Mouse (Mus musculus): Measurements from ENCODE around the gene St14.
A peak's percentile ranks its signal among the peaks of the same experiment; 100 is the strongest.
"Not testable (repeated sequence)": the region's sequence is repeated elsewhere in the genome, so short reads cannot be mapped to it uniquely, and the experiment has no call there.

Gene St14

GRCm38 (mm10) chr9:31131205-31131968, at the start of gene St14:
Gene St14 (minus strand): TSS chr9:31131853.
- no peak for DNase-seq (ENCODE audit: low spot score)

GRCm38 (mm10) chr9:31177692-31178091, 46.0 kb upstream of the St14 start:
- DNase-seq (ENCODE audit: low spot score), result no peak

GRCm38 (mm10) chr9:31176379-31177130, 44.9 kb upstream of the St14 start:
- DNase-seq (ENCODE audit: low spot score), result peak; percentile 22

- no peak for DNase-seq (ENCODE audit: low spot score)
Observed at GRCm38 (mm10) chr9:31175978-31176377, 44.3 kb upstream of the St14 start.

- DNase-seq (ENCODE audit: low spot score), result no peak
Observed at GRCm38 (mm10) chr9:31175346-31175745, 43.7 kb upstream of the St14 start.

DNA sequence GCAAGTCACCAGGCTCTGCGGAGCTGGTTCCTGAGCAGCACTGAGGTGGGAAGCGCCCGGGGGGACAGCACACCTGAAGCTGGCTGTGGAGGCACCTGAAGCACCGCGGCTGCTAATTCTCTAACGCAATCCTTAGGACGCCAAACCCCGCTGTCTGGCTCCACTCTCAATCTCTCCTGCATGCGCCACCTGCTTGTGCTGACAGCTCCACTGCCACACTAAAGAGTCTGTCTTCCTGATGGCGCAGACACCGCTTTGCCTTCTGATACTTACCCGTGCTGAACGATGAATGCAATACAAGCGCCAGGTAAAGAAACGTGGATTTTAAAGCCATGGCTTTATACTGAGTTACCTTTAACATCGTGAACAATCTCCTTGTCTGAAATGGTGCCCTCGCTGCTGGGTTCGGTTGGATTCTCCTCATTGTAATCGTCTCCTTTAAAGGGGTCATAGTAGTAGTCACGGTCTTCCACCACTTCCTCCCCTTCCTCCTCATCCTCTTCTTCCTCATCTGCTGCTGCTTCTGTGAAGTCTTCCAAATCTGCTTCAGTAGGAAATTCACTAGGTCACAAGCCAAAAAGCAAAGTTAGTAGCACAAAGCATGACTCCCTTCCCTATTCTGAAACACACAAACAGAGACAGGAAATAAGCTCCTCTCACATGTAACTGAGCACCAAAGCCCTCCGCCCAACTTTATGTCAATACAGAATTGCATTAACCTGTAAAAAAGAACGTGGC, 36.9 kb upstream of the St14 start:
- no peak for DNase-seq (ENCODE audit: low spot score)

- no peak for DNase-seq (ENCODE audit: low spot score)
Observed at GRCm38 (mm10) chr9:31167305-31167704, 35.7 kb upstream of the St14 start.

- DNase-seq (ENCODE audit: low spot score), result not testable (repeated sequence)
Observed at GRCm38 (mm10) chr9:31165505-31165904, 33.9 kb upstream of the St14 start.

GRCm38 (mm10) chr9:31163327-31163726, 31.7 kb upstream of the St14 start:
- no peak for DNase-seq (ENCODE audit: low spot score)

GRCm38 (mm10) chr9:31162911-31163310, 31.3 kb upstream of the St14 start:
- no peak for DNase-seq (ENCODE audit: low spot score)

- no peak for DNase-seq (ENCODE audit: low spot score)
Observed at GRCm38 (mm10) chr9:31159910-31160309, 28.3 kb upstream of the St14 start.

DNA sequence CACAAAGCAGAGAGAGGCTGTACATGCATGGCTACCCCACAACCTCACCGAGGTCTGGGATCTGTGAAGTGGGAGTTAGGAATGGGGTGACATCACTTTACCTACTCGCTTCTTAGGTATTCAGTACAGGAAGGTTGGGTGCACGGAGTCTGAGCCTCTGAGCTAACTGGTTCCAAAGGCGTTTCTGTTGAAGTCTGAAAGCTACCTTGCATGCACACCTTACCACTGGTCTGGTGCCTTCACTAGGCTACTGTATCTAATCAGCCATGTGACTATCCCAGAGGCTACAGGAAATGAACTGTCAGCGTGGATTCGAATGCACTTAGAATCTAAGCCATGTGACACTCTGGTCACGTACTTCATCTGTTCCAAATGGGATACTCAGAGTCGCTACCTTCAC, 24.9 kb upstream of the St14 start:
- DNase-seq (ENCODE audit: low spot score), result no peak

GRCm38 (mm10) chr9:31151050-31151449, 19.4 kb upstream of the St14 start:
- no peak for DNase-seq (ENCODE audit: low spot score)

DNA sequence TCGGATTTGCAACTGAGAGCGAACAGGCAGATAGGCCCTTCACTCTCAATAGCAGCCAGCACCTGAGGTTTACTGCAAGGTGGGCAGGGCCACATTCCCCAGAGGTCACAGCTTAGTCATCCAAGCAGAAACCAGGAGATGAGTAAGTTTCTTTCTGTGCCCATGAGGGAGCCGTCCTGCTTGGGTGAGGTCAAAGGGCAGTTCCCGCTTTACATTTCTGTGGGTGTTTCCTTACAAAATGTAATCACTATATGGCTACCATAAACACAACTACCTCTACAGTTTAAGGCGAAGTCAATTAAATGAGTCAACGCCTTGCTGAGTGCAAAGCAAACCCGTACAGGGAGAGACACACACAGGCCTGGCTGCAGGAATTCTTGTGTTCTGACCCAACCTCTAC, 16.5 kb upstream of the St14 start:
- no peak for DNase-seq (ENCODE audit: low spot score)

- DNase-seq (ENCODE audit: low spot score), result no peak
Observed at GRCm38 (mm10) chr9:31145272-31145925, 13.7 kb upstream of the St14 start.

DNA sequence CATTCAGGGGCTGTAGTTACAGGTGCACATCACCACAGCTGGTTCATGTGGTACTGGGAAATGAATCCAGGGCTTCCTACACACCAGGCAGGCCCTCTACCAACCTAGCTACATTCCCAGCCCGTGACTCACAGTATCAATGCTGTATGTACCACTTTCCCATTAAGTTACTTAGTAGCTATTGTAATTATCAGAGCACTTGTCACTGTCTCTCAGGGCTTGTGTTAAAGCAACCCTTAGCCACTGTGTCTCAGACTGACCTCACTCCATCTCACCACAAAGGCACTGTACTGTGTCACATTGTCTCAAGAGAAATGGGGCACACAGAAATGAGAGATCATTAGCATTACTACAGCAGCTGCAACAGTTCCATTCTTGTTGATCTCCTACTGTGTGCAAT, 11.3 kb upstream of the St14 start:
- DNase-seq (ENCODE audit: low spot score), result no peak

DNA sequence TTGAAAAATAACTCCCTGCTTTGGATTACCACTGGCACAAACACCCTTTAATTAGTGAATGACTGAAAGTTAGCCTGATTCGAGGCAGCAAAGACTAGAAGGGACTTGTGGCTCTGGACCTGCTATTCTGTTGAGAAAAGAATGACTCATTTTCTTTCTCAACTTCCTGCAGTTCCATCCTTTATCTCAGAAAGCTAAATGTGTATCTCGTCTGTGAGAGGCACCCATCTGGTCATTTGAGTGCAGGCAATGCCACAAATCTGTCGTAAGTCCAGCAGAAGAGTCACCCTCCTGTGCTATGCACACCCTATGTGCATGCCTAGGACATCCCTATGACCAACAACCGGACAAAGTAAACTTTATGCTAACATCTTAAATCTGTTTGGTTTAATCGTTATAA, 1.5 kb upstream of the St14 start:
- no peak for DNase-seq (ENCODE audit: low spot score)

- DNase-seq (ENCODE audit: low spot score), result no peak
Observed at GRCm38 (mm10) chr9:31130357-31131204, 1.1 kb downstream of the St14 start.

- DNase-seq (ENCODE audit: low spot score), result peak; percentile 18
Observed at GRCm38 (mm10) chr9:31129956-31130355, 1.7 kb downstream of the St14 start.

GRCm38 (mm10) chr9:31127876-31128465, 3.7 kb downstream of the St14 start:
- DNase-seq (ENCODE audit: low spot score), result no peak

DNA sequence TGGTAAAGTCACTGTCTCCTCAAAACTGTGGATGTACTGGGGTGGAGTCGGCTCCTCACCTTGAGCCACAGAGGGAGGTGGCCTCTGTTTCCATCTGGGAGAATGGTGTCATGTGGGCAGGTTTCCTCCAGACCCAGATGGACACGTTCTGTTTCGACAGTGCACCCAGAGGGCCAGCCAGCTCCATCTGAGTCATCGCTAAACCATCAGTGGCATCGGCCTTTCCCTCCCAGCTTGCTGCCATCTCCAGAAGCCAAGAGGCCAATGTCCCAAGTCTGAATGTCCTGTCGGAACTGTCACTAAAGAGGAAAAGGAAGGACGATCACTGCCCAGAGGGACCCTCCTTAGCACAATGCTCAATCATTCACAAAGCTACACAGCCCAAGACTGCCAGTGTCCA, 5.6 kb downstream of the St14 start:
- DNase-seq (ENCODE audit: low spot score), result no peak

All from spleen, adult 12 weeks (tissue).